Mouse (Mus musculus) intestine, embryonic 16.5 days (tissue): Measurements from ENCODE around the gene Nav2. TPM values are rescaled to one million over a fixed set of nuclear protein-coding genes. Genes with fewer than 3 reads are reported as not detected.

Experiments
- ATAC-seq: fragments of 200-750 bp; cut with Nextera tagmentation; 2 replicates; pipeline ENCODE4 v1.8.0; 2017; ENCODE audit warnings: moderate TSS enrichment, moderate library complexity
- H3K27ac ChIP-seq: fragments of 300-500 bp; sonication (generic); 2 replicates; pipeline ENCODE4 v1.5.1; 2014; ENCODE audit warnings: mild to moderate bottlenecking, low read length
- H3K27me3 ChIP-seq: fragments of 300-500 bp; sonication (generic); replicated peaks from 2 replicates; pipeline ENCODE4 v1.6.1; 2014; ENCODE audit warnings: low read length, control low read depth, mixed read lengths; ENCODE audit not compliant: control insufficient read depth, insufficient read depth
- H3K36me3 ChIP-seq: fragments of 300-500 bp; sonication (generic); 2 replicates; pipeline ENCODE4 v1.6.1; 2014; ENCODE audit warnings: low read length, control low read depth; ENCODE audit not compliant: control insufficient read depth, insufficient read depth
- H3K4me1 ChIP-seq: fragments of 300-500 bp; sonication (generic); 2 replicates; pipeline ENCODE4 v1.6.1; 2014; ENCODE audit warnings: low read length, control low read depth, mixed read lengths; ENCODE audit not compliant: control insufficient read depth, insufficient read depth
- H3K4me2 ChIP-seq: fragments of 300-500 bp; sonication (generic); 2 replicates; pipeline ENCODE4 v1.6.1; 2014; ENCODE audit warnings: low read depth, low read length, control low read depth
- H3K4me3 ChIP-seq: fragments of 300-500 bp; sonication (generic); 2 replicates; pipeline ENCODE4 v1.5.1; 2014; ENCODE audit warnings: mild to moderate bottlenecking, low read length
- H3K9ac ChIP-seq: fragments of 300-500 bp; sonication (generic); 2 replicates; pipeline ENCODE4 v1.6.1; 2014; ENCODE audit warnings: low read depth, low read length
- H3K9me3 ChIP-seq: fragments of 300-500 bp; sonication (generic); 2 replicates; pipeline ENCODE4 v1.6.1; 2016; ENCODE audit warnings: low read length, control low read depth; ENCODE audit not compliant: control insufficient read depth
- WGBS: fragments of 180-500 bp; shearing (Covaris S2); extraction: QIAGEN DNeasy Blood & Tissue Kit; methylation state at CpG from one replicate; pipeline ENCODE4 v1.1.7; 2014; 5-methylcytosine and 5-hydroxymethylcytosine counted together
- polyA plus RNA-seq: library from polyadenylated mRNA; unstranded; fragments of >200 nt; fragmentation: Nextera tagmentation; extraction: Ambion mirVana; gene quantifications from 2 replicates; pipeline ENCODE4 v1.2.1, GENCODE M21; 2015

The Nav2 gene
- polyA plus RNA-seq, 1 experiment from 2014 or later, result 15.3 TPM

DNA sequence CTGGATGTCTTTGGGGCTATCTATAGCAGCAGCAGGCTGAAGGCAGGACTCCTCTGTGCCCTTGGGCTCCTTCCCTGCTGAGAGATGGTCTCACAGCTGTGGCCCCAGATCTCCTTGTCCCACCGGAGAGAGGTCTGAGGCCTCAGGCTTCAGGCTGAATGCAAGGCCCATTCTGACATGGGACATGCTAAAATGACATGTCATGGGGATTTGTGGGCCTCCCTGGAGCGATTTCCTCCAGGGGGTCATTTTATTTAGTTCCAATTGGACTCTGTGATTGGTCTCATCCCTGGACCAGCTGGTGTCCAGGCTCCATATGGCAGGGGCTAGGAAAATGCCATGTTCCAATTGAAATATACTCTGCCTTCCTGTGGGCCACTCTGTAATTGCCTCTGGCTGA, 197.0 kb downstream of the Nav2 start:
- 79% methylated on average over 2 of the region's 2 CpGs for WGBS
- ATAC-seq, result no peak
- no peaks in the 10 kb centered on the region for H3K36me3 ChIP-seq

DNA sequence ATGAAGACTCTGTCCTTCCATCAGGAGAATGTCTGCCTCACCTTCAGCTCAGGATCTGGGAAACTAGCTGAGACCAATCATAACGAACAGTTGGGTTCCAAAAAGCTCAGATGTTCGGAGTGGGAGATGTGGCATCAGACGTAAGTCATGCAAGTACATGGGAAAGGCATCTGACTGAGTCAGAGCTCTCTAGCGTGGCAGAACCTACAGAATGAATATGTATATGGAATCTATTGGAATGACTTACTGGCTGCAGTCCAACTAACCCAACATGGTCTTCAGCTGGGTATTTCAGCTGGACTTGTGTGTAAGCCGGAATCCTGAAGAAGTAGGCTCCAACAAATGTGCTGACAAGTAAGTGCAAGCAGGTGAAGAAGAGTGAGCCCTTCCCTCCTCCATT, 199.6 kb downstream of the Nav2 start:
- H3K4me2 ChIP-seq, result no peak overlapping the region
- WGBS, result 80% methylated on average over 5 of the region's 5 CpGs
- no peak overlapping the region for H3K9ac ChIP-seq
- no peaks in the 10 kb centered on the region for H3K36me3 ChIP-seq
- no peaks in the 10 kb centered on the region for H3K27me3 ChIP-seq
- no peak overlapping the region for H3K4me3 ChIP-seq
- no peak overlapping the region for H3K27ac ChIP-seq
- ATAC-seq, result no peak
- H3K4me1 ChIP-seq, result no peaks in the 10 kb centered on the region
- no peaks in the 10 kb centered on the region for H3K9me3 ChIP-seq

More for the DNA sequence above, 197.0 kb downstream of the Nav2 start:
- no peaks in the 10 kb centered on the region for H3K27me3 ChIP-seq
- H3K4me1 ChIP-seq, result no peaks in the 10 kb centered on the region
- H3K4me3 ChIP-seq, result no peak overlapping the region
- H3K27ac ChIP-seq, result no peak overlapping the region
- no peak overlapping the region for H3K4me2 ChIP-seq
- H3K9ac ChIP-seq, result no peak overlapping the region
- H3K9me3 ChIP-seq, result no peaks in the 10 kb centered on the region

DNA sequence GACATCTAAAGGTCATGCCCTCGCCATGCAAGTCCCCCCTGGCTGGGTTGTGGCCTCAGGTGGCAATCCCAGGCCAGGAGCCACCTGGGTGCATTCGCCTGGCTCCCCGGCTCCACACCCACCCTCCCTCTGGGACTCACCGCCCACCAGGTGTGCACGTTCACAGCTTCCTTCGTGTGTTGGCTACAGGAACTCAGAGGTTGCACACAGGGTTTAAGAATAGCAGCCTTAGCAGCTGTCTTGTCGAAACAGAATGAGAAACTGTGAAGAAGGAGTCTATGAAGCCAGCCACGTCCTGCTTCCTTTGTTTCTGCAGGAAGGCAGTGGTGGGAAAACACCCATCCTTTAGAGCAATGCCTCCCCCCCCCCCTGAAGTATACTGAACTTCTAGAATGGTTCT, 210.5 kb downstream of the Nav2 start:
- WGBS, result 64% methylated on average over 8 of the region's 8 CpGs
- H3K4me2 ChIP-seq, result no peak overlapping the region
- no peak overlapping the region for H3K27ac ChIP-seq
- no peak for ATAC-seq
- H3K9ac ChIP-seq, result no peak overlapping the region
- no peaks in the 10 kb centered on the region for H3K4me1 ChIP-seq
- H3K27me3 ChIP-seq, result no peaks in the 10 kb centered on the region
- no peak overlapping the region for H3K4me3 ChIP-seq
- no peaks in the 10 kb centered on the region for H3K9me3 ChIP-seq
- no peaks in the 10 kb centered on the region for H3K36me3 ChIP-seq

DNA sequence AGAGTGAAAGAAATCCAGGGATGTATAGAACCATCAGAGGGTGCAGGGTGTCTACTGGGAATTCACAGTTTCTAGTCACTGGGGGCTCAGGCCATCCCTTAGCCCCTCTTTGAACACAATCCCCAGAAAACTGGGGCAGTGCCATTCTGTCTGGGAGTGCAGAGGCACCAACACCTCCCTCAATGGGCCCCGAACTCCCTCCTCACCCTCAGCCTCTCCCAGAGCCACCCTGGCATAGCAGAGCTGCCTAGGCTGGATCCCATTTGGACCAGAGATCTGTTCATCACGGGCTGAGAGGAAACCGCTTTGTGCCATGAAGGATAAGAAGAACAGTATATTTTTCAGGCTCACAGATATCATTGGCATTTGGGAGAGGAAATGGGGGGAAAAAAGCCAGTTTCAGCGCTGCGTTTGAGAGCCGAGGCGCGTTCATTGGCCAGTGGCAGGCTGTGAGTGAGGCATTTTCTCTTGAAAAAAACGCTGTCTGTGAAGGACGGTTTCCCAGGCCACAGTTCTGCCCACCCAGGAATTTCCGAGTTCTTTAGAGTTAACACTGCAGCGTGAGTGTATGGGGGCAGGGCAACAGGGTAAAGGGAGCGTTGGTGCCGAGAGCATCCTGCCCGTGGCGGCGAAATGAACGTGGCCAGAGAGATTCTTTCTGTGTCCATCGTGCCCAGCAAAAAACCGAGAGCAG, 211.4 kb downstream of the Nav2 start:
- Histone ChIP-seq H3K4me2 (peak overlapping the region; percentile 49), H3K27me3 (no peaks in the 10 kb centered on the region), H3K4me1 (no peaks in the 10 kb centered on the region), H3K4me3 (no peak overlapping the region), H3K27ac (no peak overlapping the region), H3K9me3 (no peaks in the 10 kb centered on the region), H3K9ac (peak overlapping the region; percentile 24; the same call in 1 of the 2 replicates), H3K36me3 (no peaks in the 10 kb centered on the region)
- no peak for ATAC-seq
- WGBS, result 27% methylated on average over 20 of the region's 20 CpGs

DNA sequence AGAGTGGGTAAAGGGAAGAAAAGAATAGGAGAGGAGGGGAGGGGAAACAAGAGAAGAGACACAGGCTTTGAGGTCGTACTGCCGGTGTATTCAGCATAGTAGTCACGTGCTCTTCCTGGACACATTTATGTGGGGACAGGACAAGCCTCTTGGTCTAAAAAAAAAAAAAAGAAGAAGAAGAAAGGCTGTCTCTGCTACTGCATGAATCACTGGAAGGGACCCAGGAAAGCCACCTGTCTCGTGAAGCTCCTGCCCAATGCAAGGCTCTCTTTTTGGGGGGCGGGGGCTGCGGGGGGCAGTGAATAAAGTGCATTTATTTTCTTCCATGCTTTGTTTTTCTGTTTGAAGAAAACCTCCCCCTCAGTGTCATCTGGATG, 212.0 kb downstream of the Nav2 start:
- 44% methylated on average over 6 of the region's 6 CpGs for WGBS
- Histone ChIP-seq H3K9ac (peak overlapping the region; percentile 24; the same call in 1 of the 2 replicates), H3K27ac (no peak overlapping the region), H3K36me3 (no peaks in the 10 kb centered on the region), H3K4me2 (peak overlapping the region; percentile 49), H3K9me3 (no peaks in the 10 kb centered on the region), H3K4me1 (no peaks in the 10 kb centered on the region), H3K27me3 (no peaks in the 10 kb centered on the region), H3K4me3 (no peak overlapping the region)
- ATAC-seq, result no peak

DNA sequence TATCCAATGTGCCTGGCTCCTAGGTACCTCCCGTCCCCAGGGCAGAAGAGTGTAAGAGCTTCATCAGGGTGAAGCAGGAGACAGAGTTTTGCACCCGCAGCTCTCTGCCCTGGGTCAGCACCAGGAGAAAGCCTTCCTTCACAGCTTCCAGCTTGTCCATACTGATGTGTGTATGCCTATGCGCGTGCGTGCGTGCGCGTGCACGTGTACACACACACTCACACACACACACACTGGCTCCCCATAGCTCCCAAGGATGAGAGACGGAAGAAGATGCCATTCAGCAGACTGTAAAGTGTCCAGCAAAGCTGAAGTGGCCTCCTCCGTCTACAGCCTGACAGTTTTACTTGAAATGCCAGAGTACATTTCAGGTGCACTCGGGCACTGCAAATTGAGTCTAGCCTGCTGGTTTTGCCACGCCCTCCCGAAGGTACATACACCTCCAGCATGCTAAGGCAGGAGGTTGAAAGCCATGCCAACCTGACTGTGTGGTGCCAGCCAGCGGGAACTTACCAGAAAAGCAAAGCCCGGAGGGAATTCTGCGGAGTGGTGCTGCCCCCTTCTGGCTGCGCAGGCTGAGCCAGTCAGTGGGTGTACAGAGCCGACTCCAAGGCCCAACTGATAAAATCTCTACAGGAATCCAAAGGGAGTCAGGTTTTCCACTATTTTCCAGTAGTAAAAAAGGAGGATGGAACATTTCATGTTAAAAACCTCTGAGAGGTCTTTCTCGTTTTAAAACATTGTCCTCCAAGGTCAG, 212.6 kb downstream of the Nav2 start:
- WGBS, result 37% methylated on average over 20 of the region's 20 CpGs
- Histone ChIP-seq H3K4me1 (no peaks in the 10 kb centered on the region), H3K4me2 (no peak overlapping the region), H3K27me3 (no peaks in the 10 kb centered on the region), H3K27ac (no peak overlapping the region), H3K4me3 (no peak overlapping the region), H3K36me3 (no peaks in the 10 kb centered on the region), H3K9ac (no peak overlapping the region; the same call in 1 of the 2 replicates), H3K9me3 (no peaks in the 10 kb centered on the region)
- ATAC-seq, result peak; percentile 85

DNA sequence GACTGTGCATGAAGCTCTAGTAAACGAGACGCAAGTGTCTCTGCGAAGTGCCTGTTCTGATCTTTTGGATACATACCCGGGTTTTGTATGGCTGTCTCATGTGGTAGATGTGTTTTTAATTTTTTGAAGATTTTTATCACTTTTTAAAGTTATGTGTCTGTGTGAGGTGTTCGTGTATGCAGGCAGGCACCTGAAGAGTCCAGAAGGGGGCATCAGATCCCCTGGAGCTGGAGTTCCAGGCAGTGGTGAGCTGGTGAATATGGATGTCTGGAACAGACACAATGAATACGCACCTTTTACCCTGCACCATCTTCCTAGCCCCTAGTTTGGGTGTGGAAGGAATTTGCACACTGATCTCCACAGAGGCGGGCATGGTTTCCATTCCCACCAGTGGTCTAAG, 214.0 kb downstream of the Nav2 start:
- Histone ChIP-seq H3K9ac (no peak overlapping the region), H3K4me3 (no peak overlapping the region), H3K27ac (no peak overlapping the region), H3K36me3 (no peaks in the 10 kb centered on the region), H3K4me2 (no peak overlapping the region), H3K9me3 (no peaks in the 10 kb centered on the region), H3K4me1 (no peaks in the 10 kb centered on the region), H3K27me3 (no peaks in the 10 kb centered on the region)
- no peak for ATAC-seq
- 71% methylated on average over 7 of the region's 7 CpGs for WGBS

DNA sequence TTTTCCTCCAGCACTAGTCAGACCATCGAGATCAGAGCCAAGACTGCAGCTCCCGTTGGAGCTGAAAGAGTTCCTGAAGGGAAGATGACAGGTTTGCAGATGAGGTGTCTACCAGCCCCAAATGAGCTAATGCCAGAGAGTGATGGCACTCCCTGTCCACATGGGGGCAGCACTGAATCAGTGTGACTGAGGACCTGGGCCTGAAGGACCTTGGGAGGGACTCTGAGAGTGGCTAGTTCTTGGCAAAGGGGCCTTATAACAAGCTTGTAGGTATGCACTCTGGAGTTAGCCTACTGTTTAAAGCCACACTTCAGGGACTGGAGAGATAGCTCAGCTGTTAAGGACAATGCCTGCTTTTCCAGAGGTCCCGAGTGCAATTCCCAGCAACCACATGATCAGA, 217.0 kb downstream of the Nav2 start:
- H3K9ac ChIP-seq, result no peak overlapping the region
- WGBS, result 29% methylated on average over 3 of the region's 3 CpGs
- H3K27ac ChIP-seq, result no peak overlapping the region
- 0 out of 2 replicates have a peak, but pooled peaks have one; percentile 20 for ATAC-seq
- no peaks in the 10 kb centered on the region for H3K4me1 ChIP-seq
- no peaks in the 10 kb centered on the region for H3K36me3 ChIP-seq
- H3K4me3 ChIP-seq, result no peak overlapping the region
- H3K4me2 ChIP-seq, result no peak overlapping the region
- no peaks in the 10 kb centered on the region for H3K27me3 ChIP-seq
- H3K9me3 ChIP-seq, result no peaks in the 10 kb centered on the region

DNA sequence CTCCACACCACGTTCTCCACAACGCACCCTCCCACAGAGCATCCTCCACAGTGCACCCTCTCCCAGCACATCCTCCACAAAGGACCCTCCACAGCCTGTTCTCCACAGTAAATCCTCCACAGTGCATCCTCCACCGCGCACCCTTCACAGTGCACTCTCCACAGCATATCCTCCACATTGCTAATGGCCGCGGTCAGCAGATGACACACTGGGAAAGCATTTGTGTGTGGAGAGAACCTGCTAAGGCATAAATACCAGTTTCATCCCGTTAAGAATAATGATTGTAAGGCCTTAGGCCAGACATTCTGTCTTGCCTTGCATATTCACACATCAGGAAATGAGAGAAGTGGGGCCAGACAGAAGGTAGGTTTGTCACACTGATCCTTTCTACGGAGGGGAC, 219.7 kb downstream of the Nav2 start:
- Histone ChIP-seq H3K4me3 (no peak overlapping the region), H3K4me2 (no peak overlapping the region), H3K9ac (no peak overlapping the region), H3K4me1 (0 out of 2 replicates have a peak, but pooled peaks cover 3% of the 10 kb centered on the region), H3K9me3 (no peaks in the 10 kb centered on the region), H3K36me3 (no peaks in the 10 kb centered on the region), H3K27ac (no peak overlapping the region), H3K27me3 (no peaks in the 10 kb centered on the region)
- ATAC-seq, result no peak
- 78% methylated on average over 8 of the region's 8 CpGs for WGBS
